Mouse (Mus musculus): ENCODE data around the gene D630003M21Rik. TPM values are rescaled to one million over a fixed set of nuclear protein-coding genes. Genes with fewer than 3 reads are reported as not detected.

Gene D630003M21Rik
- polyA plus RNA-seq (2012; ENCODE audit: low replicate concordance) = 0.03 TPM in 1 of 2 replicates, not detected in the other

GRCm38 (mm10) chr2:158228670-158229502 is at the start of gene D630003M21Rik:
TSS of gene D630003M21Rik (minus strand) at chr2:158229222.

GRCm38 (mm10) chr2:158258005-158258418 is 29.0 kb upstream of the D630003M21Rik start, which contains the start of gene Bpi:
TSS of gene Bpi (plus strand) at chr2:158258094.

GRCm38 (mm10) chr2:158146223-158146622 is 82.8 kb downstream of the D630003M21Rik start, which contains the start of gene Tgm2:
TSS of gene Tgm2 (minus strand) at chr2:158146436.

Other genes with a start within 250 kb of the D630003M21Rik start
- gene Tti1, start 200.8 kb downstream of the D630003M21Rik start, polyA plus RNA-seq (2012; ENCODE audit: low replicate concordance) = 3.4 and 10.2 TPM in 2 replicates
- 22.2 and 52.4 TPM in 2 replicates for gene Rprd1b, start 200.7 kb downstream of the D630003M21Rik start, polyA plus RNA-seq (2012; ENCODE audit: low replicate concordance)
- 23.3 and 34.0 TPM in 2 replicates for gene Tgm2, start 82.8 kb downstream of the D630003M21Rik start, polyA plus RNA-seq (2012; ENCODE audit: low replicate concordance)
- gene Bpi, start 28.9 kb upstream of the D630003M21Rik start, polyA plus RNA-seq (2012; ENCODE audit: low replicate concordance) = not detected in 2 replicates
- 0.40 and 0.66 TPM in 2 replicates for gene Lbp, start 77.3 kb upstream of the D630003M21Rik start, polyA plus RNA-seq (2012; ENCODE audit: low replicate concordance)
- not detected in 2 replicates for gene Snhg11, start 146.4 kb upstream of the D630003M21Rik start, polyA plus RNA-seq (2012; ENCODE audit: low replicate concordance)
- 5.9 and 6.5 TPM in 2 replicates for gene Ralgapb, start 180.6 kb upstream of the D630003M21Rik start, polyA plus RNA-seq (2012; ENCODE audit: low replicate concordance)